Mouse (Mus musculus): ENCODE results near the gene Gm9817. TPM values are rescaled to one million over a fixed set of nuclear protein-coding genes. Genes with fewer than 3 reads are reported as not detected.

Gene Gm9817
- polyA plus RNA-seq (2012; ENCODE audit: low replicate concordance): not detected in 2 replicates

DNA sequence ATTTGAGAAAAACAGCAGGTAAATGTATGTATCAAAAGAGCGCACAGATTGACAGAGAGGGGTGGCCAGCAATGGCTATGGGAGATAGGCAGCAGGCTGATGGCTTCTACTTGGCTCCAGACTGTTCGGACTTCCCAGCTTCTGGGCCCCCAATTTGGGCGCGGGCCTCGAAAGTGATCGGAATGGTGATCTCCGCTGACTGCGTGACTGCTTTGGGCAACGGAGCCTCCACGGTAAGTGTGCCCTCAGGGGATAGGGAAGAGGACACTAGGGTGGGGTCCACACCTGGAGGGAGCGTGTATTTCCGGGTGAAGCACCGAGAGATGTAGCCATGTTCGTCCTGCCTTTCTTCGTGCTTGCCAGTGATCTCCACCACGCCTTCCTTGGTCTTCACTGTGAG, at the start of gene Gm9817:
Gene Gm9817, plus strand, starts transcription at position 301 of the 400 bp plus-strand sequence.

Other genes starting within 250 kb of the Gm9817 start
- 15.5 and 24.4 TPM in 2 replicates for gene Dtnbp1, start 76.5 kb upstream of the Gm9817 start, polyA plus RNA-seq (2012; ENCODE audit: low replicate concordance)